Mouse (Mus musculus): ENCODE results near the gene Gm45785. TPM values are rescaled to one million over a fixed set of nuclear protein-coding genes. Genes with fewer than 3 reads are reported as not detected.

Gene Gm45785
- polyA plus RNA-seq, 1 experiment, result not detected

DNA sequence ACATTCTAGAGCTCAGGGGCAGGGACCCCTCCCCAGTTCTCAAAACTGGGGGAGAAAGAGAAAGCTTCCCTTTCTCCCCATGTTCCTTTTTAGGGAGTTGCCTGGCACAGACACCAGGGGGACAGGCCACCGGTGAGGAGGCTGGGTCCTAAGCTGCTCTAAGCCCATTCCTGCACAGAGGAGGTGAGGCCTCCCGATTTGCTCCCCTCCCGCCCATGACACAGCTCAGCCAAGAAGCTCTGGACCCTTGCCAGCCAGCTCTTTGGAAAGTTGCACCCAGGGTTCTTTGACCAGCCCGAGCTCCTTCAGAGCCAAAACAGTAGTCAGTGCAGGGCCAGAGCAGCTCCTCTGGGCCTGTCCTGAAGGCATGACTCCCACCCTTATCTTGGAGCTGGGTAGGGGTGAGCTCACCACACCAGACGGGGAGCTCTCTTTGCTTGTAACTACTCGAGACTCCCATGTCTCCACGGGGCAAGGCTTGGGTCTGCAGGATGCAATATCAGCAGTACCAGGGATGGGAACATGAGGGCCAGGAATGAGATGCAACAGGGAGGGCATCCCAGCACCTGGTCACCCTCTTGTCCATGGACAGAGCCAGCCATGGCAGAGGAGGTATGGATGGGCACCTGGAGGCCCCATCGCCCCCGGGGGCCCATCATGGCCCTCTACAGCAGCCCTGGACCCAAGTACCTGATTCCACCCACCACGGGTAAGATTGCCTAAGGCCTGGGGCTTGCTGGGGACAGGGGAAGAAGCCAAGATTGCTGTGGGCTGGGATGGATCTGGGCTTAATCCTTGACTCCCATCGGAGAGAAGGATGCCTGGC lies 8.2 kb downstream of the Gm45785 start, which contains the start of gene Odf3:
Gene Odf3 (plus strand): TSS at position 51 of the 826 bp plus-strand sequence.
- Histone ChIP-seq H3K4me1 (ENCODE audit: control insufficient read depth, insufficient read depth, insufficient read length, low read length) (0 out of 2 replicates have a peak, but pooled peaks cover under 1% of the 10 kb centered on the region), H3K27ac (replicated peaks; ENCODE audit: low read depth, low read length) (no peak within 1 kb of the TSS), H3K4me3 (ENCODE audit: insufficient read depth, low read depth, low read length) (no peak within 1 kb of the TSS)

- Histone ChIP-seq H3K4me3 (ENCODE audit: insufficient read depth, low read depth, low read length) (no peak overlapping the region), H3K4me1 (ENCODE audit: control insufficient read depth, insufficient read depth, insufficient read length, low read length) (no peaks in the 10 kb centered on the region)
These were observed 9.5 kb downstream of the Gm45785 start for GRCm38 (mm10) chr7:140846676-140847075.

GRCm38 (mm10) chr7:140845683-140846082 lies 10.4 kb downstream of the Gm45785 start:
- Histone ChIP-seq H3K4me3 (ENCODE audit: insufficient read depth, low read depth, low read length) (no peak overlapping the region), H3K27ac (replicated peaks; ENCODE audit: low read depth, low read length) (no peak overlapping the region), H3K4me1 (ENCODE audit: control insufficient read depth, insufficient read depth, insufficient read length, low read length) (no peaks in the 10 kb centered on the region)

More at GRCm38 (mm10) chr7:140846676-140847075, 9.5 kb downstream of the Gm45785 start:
- H3K27ac ChIP-seq (replicated peaks; ENCODE audit: low read depth, low read length), result no peak overlapping the region

- no peak within 1 kb of the TSS for H3K4me3 ChIP-seq (ENCODE audit: insufficient read depth, low read depth, low read length)
- no peak within 1 kb of the TSS for H3K27ac ChIP-seq (replicated peaks; ENCODE audit: low read depth, low read length)
- H3K4me1 ChIP-seq (ENCODE audit: control insufficient read depth, insufficient read depth, insufficient read length, low read length), result no peaks in the 10 kb centered on the region
These were observed 11.0 kb downstream of the Gm45785 start, which contains the start of gene Scgb1c1 for GRCm38 (mm10) chr7:140844905-140845665. Scgb1c1 (plus strand) TSS chr7:140845547.

DNA sequence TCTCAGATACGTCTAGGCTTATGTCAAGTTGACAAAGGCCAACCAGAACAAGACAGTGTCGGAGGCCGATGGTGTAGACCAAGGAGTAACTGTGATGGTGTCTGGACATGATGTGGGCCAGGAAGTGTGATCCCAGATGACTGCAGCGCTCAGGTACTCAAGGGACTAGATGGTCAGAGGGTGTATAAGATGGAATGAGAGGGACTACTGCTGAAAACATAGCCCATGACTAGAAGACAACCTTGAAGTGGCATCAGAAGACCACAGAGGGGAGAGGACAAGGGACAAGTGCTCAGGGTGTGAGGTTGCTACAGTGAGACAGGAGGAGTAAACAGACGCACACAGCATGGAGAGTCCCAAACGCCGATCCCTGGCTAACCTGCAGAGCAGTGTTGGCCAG lies 12.3 kb downstream of the Gm45785 start:
- Histone ChIP-seq H3K27ac (replicated peaks; ENCODE audit: low read depth, low read length) (no peak overlapping the region), H3K4me1 (ENCODE audit: control insufficient read depth, insufficient read depth, insufficient read length, low read length) (no peaks in the 10 kb centered on the region), H3K4me3 (ENCODE audit: insufficient read depth, low read depth, low read length) (no peak overlapping the region)

DNA sequence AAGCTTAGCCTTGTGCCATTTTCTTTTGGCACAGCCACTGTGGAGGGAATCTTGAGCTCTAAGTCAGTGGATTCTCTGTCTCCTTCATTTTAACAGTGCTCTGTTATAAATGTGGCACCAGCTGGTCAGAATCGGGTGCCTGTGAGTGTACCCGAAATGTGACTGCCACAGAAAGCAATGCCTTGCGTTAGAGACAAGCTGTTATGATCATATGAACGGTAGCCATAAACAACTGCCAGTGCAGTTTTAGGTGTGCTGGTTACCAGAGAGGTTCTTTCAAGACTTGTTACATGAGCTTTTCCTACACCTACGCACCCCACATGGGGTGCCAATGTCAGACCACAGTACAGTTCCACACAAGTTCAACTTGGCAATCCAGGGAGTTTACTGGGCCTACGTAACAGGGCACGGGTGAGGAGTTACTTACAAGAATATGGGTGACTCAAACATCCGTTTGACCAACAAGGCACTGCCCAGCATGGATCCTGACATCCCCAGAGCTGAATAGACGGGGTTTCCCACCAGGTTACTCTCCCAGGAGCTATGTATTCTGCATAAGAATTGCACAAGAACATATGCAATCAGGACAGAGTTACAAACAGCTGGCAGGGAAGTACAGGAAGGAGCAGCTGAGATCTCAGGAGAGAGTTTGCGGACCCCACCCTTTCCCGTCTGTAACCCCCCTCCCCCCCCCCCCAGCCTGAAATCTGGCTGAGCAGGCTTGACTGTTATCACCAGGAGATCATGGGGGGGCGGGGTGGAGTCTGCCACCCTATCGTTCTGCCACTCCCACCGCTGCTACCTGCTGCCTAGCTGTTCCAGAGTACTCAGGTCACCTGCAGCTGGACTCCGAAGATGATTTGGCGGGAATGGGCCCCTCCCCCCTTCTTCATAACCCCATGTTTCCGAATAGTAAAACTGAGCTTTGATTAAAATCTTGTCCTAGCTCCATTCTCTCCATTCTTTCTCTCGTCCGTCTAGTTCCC lies 15.1 kb downstream of the Gm45785 start:
- H3K27ac ChIP-seq (replicated peaks; ENCODE audit: low read depth, low read length), result no peak overlapping the region
- H3K4me1 ChIP-seq (ENCODE audit: control insufficient read depth, insufficient read depth, insufficient read length, low read length), result no peaks in the 10 kb centered on the region
- no peak overlapping the region for H3K4me3 ChIP-seq (ENCODE audit: insufficient read depth, low read depth, low read length)

DNA sequence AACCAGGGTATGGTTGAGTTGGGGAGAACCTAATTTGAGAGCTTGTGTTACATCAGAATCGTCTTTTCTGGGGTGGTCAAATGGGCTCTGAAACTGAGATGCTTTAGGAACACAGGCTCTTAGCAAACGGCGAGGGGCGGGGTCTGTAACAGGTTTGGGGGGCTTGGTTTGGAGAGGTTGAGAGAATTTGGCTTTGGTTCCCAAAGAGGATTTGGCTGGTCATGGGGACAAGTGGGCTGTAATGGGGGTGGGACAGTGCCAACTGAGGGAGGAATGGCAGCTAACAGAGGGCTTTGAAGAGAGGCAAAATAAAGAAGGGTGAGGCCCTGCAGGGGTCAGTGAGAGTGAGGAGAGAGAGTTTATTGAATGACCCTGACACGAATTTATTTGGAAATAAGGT lies 16.6 kb downstream of the Gm45785 start:
- no peak overlapping the region for H3K4me3 ChIP-seq (ENCODE audit: insufficient read depth, low read depth, low read length)
- no peaks in the 10 kb centered on the region for H3K4me1 ChIP-seq (ENCODE audit: control insufficient read depth, insufficient read depth, insufficient read length, low read length)
- H3K27ac ChIP-seq (replicated peaks; ENCODE audit: low read depth, low read length), result no peak overlapping the region

- Histone ChIP-seq H3K27ac (replicated peaks; ENCODE audit: low read depth, low read length) (no peak overlapping the region), H3K4me3 (ENCODE audit: insufficient read depth, low read depth, low read length) (no peak overlapping the region), H3K4me1 (ENCODE audit: control insufficient read depth, insufficient read depth, insufficient read length, low read length) (no peaks in the 10 kb centered on the region)
These were observed 19.7 kb downstream of the Gm45785 start for GRCm38 (mm10) chr7:140836243-140837115.

- Histone ChIP-seq H3K4me3 (ENCODE audit: insufficient read depth, low read depth, low read length) (no peak overlapping the region), H3K4me1 (ENCODE audit: control insufficient read depth, insufficient read depth, insufficient read length, low read length) (no peaks in the 10 kb centered on the region), H3K27ac (replicated peaks; ENCODE audit: low read depth, low read length) (no peak overlapping the region)
These were observed 20.4 kb downstream of the Gm45785 start for GRCm38 (mm10) chr7:140835758-140836087.

DNA sequence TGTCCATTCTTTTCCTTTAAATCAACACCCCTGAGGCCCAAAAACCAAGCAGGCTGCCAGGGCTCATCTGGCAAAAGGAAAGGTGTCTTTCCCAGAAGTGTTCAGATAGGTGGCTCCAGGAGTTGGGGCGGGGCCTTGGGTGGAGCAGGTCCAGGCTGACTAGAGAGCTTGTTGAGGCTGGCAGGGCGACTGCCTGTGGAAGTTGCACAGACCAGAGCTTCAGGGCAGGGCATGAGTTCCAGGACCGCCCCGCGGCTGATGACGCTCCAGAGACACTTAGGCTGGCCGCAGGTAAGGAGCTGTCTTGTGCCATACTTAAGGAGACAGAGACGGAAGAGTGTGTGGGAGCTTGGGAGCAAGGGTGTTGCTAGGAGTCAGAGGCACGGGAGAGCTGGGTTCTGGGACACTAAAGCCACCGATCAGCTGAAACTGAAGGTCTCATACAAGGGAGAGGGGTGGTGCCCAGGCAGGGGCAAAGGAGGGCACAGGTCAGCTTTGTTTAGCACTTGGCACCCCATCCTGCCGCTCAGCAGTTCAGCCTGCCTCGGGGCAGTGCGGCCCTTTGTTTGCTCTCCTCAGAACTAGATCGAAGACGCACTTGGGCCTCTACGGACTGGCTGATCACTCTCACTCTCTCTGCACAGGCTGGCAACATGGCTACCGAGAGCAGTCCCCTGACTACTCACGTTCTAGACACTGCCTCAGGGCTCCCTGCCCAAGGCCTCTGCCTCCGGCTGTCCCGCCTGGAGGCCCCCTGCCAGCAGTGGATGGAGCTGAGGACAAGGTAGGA lies 21.0 kb downstream of the Gm45785 start, which contains the start of gene Urah:
Gene Urah (plus strand): TSS at position 51 of the 790 bp plus-strand sequence.
- H3K4me1 ChIP-seq (ENCODE audit: control insufficient read depth, insufficient read depth, insufficient read length, low read length), result no peaks in the 10 kb centered on the region
- no peak within 1 kb of the TSS for H3K27ac ChIP-seq (replicated peaks; ENCODE audit: low read depth, low read length)
- H3K4me3 ChIP-seq (ENCODE audit: insufficient read depth, low read depth, low read length), result no peak within 1 kb of the TSS

- Histone ChIP-seq H3K27ac (replicated peaks; ENCODE audit: low read depth, low read length) (no peak overlapping the region), H3K4me3 (ENCODE audit: insufficient read depth, low read depth, low read length) (no peak overlapping the region), H3K4me1 (ENCODE audit: control insufficient read depth, insufficient read depth, insufficient read length, low read length) (no peaks in the 10 kb centered on the region)
These were observed 22.8 kb downstream of the Gm45785 start for GRCm38 (mm10) chr7:140833341-140833740.

GRCm38 (mm10) chr7:140831447-140831846 lies 24.7 kb downstream of the Gm45785 start:
- Histone ChIP-seq H3K4me1 (ENCODE audit: control insufficient read depth, insufficient read depth, insufficient read length, low read length) (no peaks in the 10 kb centered on the region), H3K4me3 (ENCODE audit: insufficient read depth, low read depth, low read length) (no peak overlapping the region), H3K27ac (replicated peaks; ENCODE audit: low read depth, low read length) (no peak overlapping the region)

DNA sequence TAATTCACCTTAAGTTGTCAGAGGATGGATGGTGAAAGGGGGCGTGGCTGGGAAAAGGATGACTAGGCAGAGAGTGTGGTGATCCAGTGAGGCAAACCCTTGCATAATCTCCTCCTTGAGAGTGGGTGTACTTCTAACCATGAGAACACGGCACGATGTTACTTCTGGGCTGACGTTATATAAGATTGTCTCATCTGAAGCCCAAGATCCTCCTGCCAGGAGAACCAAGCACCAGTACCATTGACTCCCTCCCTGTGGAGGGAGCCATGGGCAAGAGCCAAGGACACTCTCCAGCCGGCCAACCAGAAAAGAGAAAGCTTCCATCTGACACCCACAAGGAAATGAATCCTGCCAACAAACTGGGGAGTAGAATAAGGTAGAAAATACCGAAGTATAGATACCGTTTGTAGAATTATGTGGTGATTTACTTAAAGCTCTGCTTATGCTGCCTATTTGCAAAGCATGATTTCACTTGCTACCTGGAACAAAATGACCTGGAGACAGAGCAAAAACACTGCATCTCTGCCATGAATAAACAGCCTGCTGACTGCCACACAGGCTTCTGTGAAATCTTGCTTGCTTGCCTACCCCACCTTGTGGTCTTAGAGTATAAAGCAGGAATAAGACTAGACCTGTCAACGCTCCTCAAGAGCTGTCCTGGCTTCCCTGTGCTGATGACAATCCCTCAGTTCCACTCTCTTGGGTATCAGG lies 27.8 kb downstream of the Gm45785 start:
- no peaks in the 10 kb centered on the region for H3K4me1 ChIP-seq (ENCODE audit: control insufficient read depth, insufficient read depth, insufficient read length, low read length)
- H3K4me3 ChIP-seq (ENCODE audit: insufficient read depth, low read depth, low read length), result no peak overlapping the region
- no peak overlapping the region for H3K27ac ChIP-seq (replicated peaks; ENCODE audit: low read depth, low read length)

Data from brown adipose tissue, adult 24 weeks (tissue).